Mouse (Mus musculus) cerebellum, postnatal 25 days (tissue): Measurements from ENCODE around the gene Gria1.

Source experiments
- DNase-seq, 2 experiments: peaks; one replicate each; pipeline ENCODE4 v3.0.0; 2021; ENCODE audit warnings: mixed read lengths in 2 of 2

Gria1 gene

DNA sequence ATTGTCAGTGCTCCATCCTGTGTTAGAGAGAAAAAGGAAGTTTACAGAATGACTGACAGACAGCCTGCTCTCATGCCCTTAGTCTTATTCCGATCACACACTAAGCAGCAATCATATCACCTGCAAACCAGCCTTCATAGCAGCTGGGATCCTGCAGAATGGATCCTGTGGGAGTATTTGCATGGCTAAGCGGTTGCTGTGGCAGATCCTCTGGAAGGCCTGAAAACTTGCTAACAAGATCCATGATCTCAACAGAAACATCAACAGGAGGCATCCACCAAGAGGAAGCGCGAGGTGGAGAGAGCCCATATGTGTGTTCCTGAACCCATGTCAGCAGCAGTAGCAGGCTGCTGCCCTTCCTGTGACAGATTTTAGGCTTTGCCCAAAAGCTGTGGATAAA is 173.0 kb downstream of the Gria1 start:
- no peak for DNase-seq

GRCm38 (mm10) chr11:57185110-57185509 is 173.9 kb downstream of the Gria1 start:
- no peak for DNase-seq

DNA sequence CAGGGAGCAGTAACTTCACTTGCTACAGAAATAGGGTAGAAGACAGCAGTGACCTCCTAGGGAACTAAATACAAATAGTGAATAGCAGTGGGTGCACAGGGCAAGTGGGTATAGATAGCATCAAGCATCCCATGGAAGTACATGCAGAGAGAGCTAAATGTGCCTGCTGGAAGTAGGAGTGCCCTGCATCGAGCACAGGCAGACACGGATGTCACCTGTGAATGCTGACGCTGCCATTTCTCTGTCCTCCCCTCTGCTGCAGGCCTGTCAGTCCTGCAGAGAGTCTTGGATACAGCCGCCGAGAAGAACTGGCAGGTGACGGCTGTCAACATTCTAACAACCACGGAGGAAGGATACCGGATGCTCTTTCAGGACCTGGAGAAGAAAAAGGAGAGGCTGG is 178.2 kb downstream of the Gria1 start:
- DNase-seq, result no peak

- no peak for DNase-seq
Observed at GRCm38 (mm10) chr11:57194746-57195145, 183.6 kb downstream of the Gria1 start.

- no peak for DNase-seq
Observed at GRCm38 (mm10) chr11:57201245-57201976, 190.2 kb downstream of the Gria1 start.

GRCm38 (mm10) chr11:57204371-57204770 is 193.2 kb downstream of the Gria1 start:
- DNase-seq, result no peak

GRCm38 (mm10) chr11:57207260-57207659 is 196.1 kb downstream of the Gria1 start:
- no peak for DNase-seq

- no peak for DNase-seq
Observed at GRCm38 (mm10) chr11:57214079-57214478, 202.9 kb downstream of the Gria1 start.

DNA sequence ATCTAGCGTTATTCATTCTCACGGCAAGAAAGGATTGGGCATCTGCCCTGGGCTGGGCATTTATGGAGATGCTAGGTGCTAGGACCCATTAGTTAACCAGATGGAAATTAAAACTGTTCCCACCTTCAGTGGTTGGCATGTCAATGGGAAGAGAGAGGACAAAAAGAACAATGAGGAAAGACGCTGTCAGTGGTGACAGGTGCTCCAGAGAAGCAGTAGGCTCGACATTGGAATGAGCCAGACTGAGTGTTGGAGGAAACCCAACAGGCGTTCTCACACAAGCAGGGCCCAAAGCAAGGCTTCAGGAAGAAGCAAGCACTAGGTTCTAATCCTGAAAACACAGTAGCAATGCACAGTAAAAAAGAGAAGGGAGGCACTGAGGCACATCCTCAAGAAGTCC is 203.4 kb downstream of the Gria1 start:
- DNase-seq, result no peak

DNA sequence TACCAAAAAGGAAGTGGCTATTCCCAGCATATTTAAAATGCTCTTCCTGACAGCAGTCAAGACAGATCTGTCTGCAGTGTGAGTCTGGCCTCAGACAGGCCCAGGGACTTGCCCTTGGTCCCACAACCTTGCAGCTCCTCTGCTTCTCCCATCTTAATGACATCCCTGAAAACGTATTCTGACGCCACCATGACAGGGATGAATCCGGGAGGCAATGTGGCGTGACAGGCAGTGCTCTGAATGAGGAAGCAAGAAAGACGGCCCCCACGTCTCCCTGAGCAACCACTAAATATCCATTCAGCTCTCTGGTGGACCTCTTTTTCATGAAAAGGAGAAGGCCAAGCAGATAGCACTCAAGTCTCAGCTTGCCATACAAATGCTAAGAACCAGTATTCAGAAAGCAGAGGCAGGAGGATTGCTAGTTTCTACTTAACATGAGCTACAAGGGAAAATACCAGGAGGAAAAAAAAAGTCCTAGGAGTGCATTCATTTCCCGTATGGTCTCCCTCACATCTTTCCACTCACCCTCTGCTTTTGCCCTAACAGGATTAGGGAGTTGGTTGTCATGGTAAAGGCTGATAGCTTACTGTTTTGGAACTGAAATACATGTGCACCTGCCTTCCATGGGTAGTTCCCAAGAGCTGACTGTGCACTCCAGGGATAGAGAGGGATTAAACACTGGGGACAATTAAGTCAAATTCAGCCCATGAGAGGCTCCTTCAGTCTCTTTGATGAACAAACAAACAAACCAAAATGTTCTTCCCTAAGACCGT is 211.8 kb downstream of the Gria1 start:
- DNase-seq, result no peak

DNA sequence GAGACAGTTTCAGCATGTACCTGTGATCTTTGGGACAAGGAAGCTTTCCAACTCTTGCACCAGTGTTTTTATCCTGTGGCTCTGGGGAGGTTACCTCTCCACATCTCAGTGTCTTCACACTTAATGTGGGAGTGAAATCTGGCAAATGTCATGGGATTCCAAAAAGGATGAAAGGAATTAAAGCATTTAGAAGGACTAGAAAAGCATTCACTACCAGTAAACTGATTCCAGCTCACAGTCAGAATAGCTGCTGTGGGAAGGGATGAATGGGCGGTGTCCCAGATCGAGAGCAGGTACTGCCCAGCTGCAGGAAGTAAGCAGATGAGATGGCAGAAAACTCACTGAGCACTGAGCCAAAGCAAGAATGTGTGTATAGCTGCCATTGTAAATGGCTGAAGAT is 224.3 kb downstream of the Gria1 start:
- DNase-seq, result no peak

GRCm38 (mm10) chr11:57236431-57236830 is 225.2 kb downstream of the Gria1 start:
- no peak for DNase-seq

DNA sequence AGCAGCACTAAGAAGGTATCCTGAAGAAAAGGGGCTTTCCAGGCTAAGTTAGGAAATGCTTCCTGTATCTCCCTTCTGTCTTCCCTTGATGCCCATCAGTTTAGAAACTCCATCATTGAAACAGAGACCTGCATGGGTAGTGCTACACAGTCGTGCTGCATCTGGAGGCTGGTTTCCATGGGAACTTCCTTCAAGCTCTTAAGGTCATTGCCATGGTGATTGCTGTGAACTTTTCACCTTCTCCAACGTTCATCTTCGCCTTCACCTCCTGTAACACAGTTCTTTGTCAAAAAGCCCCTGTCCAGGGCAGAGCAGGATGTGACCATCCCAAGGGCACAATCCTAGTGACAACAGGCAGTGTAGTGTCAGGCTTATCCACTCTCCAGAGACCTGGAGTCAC is 228.6 kb downstream of the Gria1 start:
- DNase-seq, result no peak

DNA sequence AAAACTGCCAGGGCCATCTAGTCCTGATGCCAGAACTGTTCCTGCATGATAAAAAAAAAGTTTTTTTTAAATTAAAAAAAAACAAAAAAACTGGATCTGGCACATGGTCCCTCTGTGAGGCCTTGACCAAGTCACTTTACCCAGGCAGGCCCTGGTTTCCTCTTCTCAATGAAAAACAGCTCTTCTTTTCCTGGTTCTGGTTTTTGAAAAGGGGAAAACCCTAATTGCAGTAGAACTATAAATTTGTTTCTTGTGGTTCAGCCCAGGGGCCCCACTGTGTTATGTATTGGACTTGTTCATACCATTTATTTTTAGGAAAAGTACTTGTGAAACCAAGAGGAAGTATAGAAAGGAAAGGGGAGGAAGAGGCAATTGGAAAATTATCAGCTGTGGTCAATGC is 232.6 kb downstream of the Gria1 start:
- no peak for DNase-seq

DNA sequence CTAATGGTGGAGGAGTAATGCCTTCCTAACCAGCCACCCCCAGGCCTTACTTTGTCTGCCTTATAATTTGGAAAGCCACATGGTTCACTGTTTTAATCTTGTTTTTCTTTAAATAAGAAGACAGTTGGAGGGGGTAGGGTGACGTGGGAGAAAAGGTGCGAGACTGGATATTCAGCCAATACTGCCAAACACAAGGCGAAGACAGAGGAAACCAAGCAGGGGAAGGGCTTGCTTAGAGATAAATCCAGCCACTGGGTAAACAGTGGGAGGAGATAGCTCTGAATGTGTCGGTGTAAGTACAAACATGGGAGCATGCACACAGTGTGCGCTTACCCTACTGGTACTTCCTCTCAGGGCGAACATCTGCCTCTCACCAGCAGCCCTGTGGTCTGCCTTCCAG is 233.4 kb downstream of the Gria1 start:
- DNase-seq, result no peak

DNA sequence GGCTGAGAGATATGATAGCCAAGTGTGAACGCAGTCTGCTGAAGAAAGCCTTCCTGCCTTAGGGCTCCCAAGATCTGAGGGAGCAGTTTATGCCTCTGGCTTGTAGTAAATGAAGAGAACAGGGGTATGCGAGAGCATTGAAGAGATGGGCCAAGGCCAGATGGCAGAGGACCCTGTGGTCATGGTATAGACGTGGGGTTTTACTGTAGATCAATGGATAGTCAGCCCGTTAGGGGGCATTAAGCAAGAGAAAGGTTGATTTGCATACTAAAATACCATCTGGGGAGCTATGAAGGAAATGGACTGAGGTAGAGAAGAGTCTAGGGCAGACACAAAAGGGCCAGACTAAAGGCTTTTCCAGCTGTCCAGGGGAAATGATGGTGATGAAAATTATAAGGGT is 237.7 kb downstream of the Gria1 start:
- no peak for DNase-seq

DNA sequence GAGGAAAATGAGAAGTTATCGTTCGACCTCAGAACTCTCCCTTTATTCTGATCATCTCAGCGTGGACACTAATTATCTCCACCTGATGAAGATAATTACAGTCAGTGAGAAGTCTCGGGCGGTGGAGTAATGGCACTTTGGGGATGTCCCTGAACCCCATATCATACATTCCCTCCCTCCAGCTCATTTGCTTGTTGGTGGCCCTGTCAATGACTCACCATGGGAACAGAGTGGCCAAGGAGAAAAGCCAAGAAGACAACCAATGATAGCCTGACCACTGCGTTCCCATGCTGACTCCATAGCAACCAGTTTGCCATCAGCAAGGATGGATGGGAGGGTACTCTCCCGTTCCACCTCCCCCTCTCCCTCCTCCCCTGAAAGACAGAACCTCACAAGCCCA is 238.9 kb downstream of the Gria1 start:
- no peak for DNase-seq

GRCm38 (mm10) chr11:57271687-57272086 is 260.5 kb downstream of the Gria1 start:
- DNase-seq, result no peak

DNA sequence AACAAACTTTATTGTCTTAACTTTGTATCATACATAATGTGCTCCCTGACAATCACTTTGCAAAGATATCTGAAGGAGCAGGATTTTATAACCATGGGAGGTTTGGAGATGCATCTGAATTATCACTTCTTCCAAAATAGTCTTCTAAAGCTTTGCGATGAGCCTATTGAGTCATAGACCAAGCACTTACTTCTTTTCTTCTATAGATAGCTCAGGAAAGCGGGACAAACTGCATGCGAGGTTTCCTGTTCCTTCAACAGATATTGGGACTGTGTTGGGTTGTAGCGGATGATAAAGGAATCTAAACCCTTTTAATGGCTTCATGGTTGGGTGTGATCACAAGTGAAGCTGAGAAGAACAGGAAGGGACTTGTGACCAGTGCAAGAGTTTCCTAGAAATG is 263.5 kb downstream of the Gria1 start:
- no peak for DNase-seq

DNA sequence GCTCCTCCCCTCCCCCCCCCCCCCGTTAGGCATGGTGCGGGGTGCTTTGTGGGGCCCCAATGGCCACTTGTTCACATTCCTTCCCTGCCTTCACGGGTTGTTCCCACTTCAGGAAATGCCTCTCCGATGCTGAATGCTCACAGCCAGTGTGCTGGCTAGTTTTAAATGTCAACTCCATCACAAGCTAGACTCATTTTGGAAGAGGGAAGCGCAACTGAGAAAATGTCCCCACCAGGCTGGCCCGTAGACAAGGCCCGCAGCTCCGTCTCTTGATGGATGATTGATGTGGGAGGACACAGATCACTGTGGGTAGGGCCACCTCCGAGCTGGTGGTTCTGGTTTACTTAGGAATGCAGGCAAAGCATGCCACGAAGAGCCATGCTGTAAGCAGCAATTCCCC is 266.9 kb downstream of the Gria1 start:
- peak in 1 of 2 experiments; percentile 3 for DNase-seq

DNA sequence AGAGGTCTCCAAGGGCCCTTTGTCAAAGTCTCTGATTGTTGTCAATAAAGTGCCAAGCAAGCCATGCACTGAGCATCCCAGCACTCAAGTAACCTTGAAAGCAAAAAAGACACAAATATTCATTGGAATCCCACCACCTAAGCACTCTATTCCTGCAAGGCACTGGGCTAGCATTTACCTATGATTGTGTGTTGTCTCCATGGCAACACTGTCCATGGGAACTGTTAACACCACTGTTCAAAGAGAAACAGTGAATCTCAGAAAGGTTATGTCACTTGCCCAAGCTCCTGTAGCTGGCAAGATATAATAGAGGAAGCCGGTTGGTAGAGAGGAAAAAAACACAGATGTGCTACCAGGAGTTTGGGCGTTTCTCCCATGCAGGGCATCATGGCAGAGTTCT is 274.9 kb downstream of the Gria1 start:
- no peak for DNase-seq

- DNase-seq, result no peak
Observed at GRCm38 (mm10) chr11:57297376-57297775, 286.2 kb downstream of the Gria1 start.

GRCm38 (mm10) chr11:57298263-57298662 is 287.1 kb downstream of the Gria1 start:
- no peak for DNase-seq

DNA sequence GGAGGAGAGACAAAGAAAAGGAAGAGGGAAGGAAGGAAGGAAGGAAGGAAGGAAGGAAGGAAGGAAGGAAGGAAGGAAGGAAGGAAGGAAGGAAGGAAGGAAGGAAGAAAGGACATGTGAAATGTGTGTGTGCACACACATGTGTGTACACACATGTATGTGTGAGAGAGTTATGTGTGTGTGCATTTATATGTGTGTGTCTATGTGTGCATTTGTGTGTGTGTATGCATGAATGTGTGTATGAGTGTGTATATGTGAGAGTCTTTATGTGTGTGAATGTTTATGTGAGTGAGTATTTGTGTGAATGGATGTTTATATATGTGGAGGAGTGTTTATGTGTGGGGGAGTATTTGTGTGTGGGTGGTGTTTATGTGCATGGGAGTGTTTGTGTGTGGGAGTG is 287.5 kb downstream of the Gria1 start:
- DNase-seq, result no peak

- no peak for DNase-seq
Observed at GRCm38 (mm10) chr11:57303602-57304001, 292.4 kb downstream of the Gria1 start.
